Mouse (Mus musculus) C2C12 (cell line): ENCODE measurements at regions not wholly inside any gene's neighbourhood (a gene's known extent, or its start where the extent isn't known, plus 50 kb on each side); places are given as distances from the start of the nearest gene placed in this dataset.

Experiments
- H3K27me3 ChIP-seq: one replicate; pipeline ENCODE4 v1.6.1; 2011; ENCODE audit not compliant: control insufficient read depth, insufficient read depth, insufficient read length
- H3K36me3 ChIP-seq: one replicate; pipeline ENCODE4 v1.6.1; 2011; ENCODE audit not compliant: control insufficient read depth, insufficient read depth
- H3K4me3 ChIP-seq: one replicate; pipeline ENCODE4 v1.5.1; 2011; ENCODE audit warnings: mild to moderate bottlenecking, control low read depth; ENCODE audit not compliant: poor library complexity, insufficient read depth, severe bottlenecking
- H3K79me2 ChIP-seq: one replicate; pipeline ENCODE4 v1.6.1; 2011; ENCODE audit not compliant: control insufficient read depth, insufficient read depth
- H3K79me3 ChIP-seq: one replicate; pipeline ENCODE4 v1.6.1; 2011; ENCODE audit warnings: low read depth, control low read depth
- H3ac ChIP-seq: one replicate; pipeline ENCODE3; 2011; ENCODE audit warnings: low read depth; ENCODE audit not compliant: control insufficient read depth, insufficient read length
- CEBPB ChIP-seq: IDR thresholded peaks from one replicate; pipeline ENCODE4 v1.6.1; 2011; ENCODE audit warnings: low read depth, mild to moderate bottlenecking, control low read depth, moderate library complexity
- CTCF ChIP-seq: IDR thresholded peaks from one replicate; pipeline ENCODE4 v1.5.1; 2011; ENCODE audit not compliant: control insufficient read depth, insufficient read depth, insufficient read length
- FOSL1 ChIP-seq: IDR thresholded peaks from one replicate; pipeline ENCODE4 v1.8.0; 2011; ENCODE audit warnings: mild to moderate bottlenecking, low read length; ENCODE audit not compliant: poor library complexity, insufficient read depth, severe bottlenecking
- MAX ChIP-seq: IDR thresholded peaks from one replicate; pipeline ENCODE4 v1.6.1; 2011; ENCODE audit warnings: mild to moderate bottlenecking, control low read depth
- MYOD1 ChIP-seq: IDR thresholded peaks from one replicate; pipeline ENCODE4 v1.6.1; 2011; ENCODE audit warnings: low read depth; ENCODE audit not compliant: control insufficient read depth, insufficient read length
- MYOG ChIP-seq: IDR thresholded peaks from one replicate; pipeline ENCODE4 v1.6.1; 2011; ENCODE audit not compliant: control insufficient read depth, insufficient read length; ENCODE audit errors: extremely low read depth
- USF1 ChIP-seq: IDR thresholded peaks from one replicate; pipeline ENCODE4 v1.6.1; 2011; ENCODE audit warnings: low read depth, mild to moderate bottlenecking, control low read depth, moderate library complexity

- Histone ChIP-seq H3ac (no peak overlapping the region), H3K79me3 (no peaks in the 10 kb centered on the region), H3K36me3 (no peaks in the 10 kb centered on the region), H3K4me3 (no peak overlapping the region), H3K79me2 (no peaks in the 10 kb centered on the region), H3K27me3 (no peaks in the 10 kb centered on the region)
- TF ChIP-seq USF1 (no peak), CTCF (no peak), MAX (no peak), CEBPB (no peak), MYOD1 (no peak), FOSL1 (no peak), MYOG (no peak)
Measured at GRCm38 (mm10) chr4:125358356-125358755, 132.1 kb upstream of the Grik3 start.

GRCm38 (mm10) chr4:125356441-125356840, 134.1 kb upstream of the Grik3 start:
- TF ChIP-seq FOSL1 = no peak
- TF ChIP-seq CEBPB = no peak
- TF ChIP-seq CTCF = no peak
- no peak for TF ChIP-seq MAX
- no peak for TF ChIP-seq MYOG
- TF ChIP-seq MYOD1 = no peak
- TF ChIP-seq USF1 = no peak
- Histone ChIP-seq H3K36me3 (no peaks in the 10 kb centered on the region), H3K4me3 (no peak overlapping the region), H3ac (no peak overlapping the region), H3K79me3 (no peaks in the 10 kb centered on the region), H3K27me3 (no peaks in the 10 kb centered on the region), H3K79me2 (no peaks in the 10 kb centered on the region)

DNA sequence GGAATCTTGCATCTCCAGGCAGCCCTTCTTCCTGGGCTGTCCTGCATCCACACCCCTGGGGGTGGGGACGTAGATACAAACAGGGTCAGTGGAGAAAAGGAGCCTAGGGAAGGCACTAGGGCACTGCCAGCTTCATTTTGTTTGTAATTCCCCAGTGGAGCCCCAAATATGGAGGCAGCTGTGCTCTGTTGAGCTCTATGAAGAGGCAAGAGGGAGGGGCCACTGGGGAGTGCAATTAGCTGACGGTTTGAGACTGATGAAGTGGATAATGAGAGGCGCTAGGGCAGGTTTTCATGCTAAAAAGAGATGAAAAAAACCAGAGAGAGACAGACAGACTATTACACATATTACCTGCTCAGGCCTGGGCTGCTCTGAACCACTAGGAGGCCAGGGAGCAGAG, 135.8 kb upstream of the Grik3 start:
- Histone ChIP-seq H3K4me3 (no peak overlapping the region), H3K27me3 (no peaks in the 10 kb centered on the region), H3K79me2 (no peaks in the 10 kb centered on the region), H3K79me3 (no peaks in the 10 kb centered on the region), H3ac (no peak overlapping the region), H3K36me3 (no peaks in the 10 kb centered on the region)
- TF ChIP-seq CTCF (no peak), CEBPB (no peak)

DNA sequence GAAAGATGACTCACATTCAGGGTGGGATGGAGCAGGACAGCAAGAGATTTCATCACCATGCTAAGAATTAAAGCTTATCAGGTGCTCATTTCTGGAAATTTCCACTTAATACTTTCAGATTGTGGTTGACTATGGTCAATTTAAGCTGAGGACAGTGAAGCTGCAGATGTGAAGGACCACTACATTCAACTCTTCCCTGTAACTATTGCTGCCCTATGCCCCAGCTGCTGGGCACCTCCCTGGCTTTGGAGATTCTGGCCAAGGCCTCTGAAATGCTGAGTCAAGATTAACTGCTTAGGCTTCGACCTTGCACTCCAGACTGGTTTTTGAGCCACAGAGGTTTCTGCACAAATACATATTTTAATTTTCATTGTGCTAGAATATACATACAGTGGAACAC, 140.4 kb upstream of the Grik3 start:
- H3ac ChIP-seq = no peak overlapping the region
- no peaks in the 10 kb centered on the region for H3K27me3 ChIP-seq
- H3K36me3 ChIP-seq = no peaks in the 10 kb centered on the region
- TF ChIP-seq CEBPB = no peak
- no peak for TF ChIP-seq FOSL1
- no peak for TF ChIP-seq CTCF
- no peak for TF ChIP-seq MAX
- TF ChIP-seq USF1 = no peak
- no peak for TF ChIP-seq MYOG
- TF ChIP-seq MYOD1 = no peak
- H3K79me3 ChIP-seq = no peaks in the 10 kb centered on the region
- no peak overlapping the region for H3K4me3 ChIP-seq
- H3K79me2 ChIP-seq = no peaks in the 10 kb centered on the region

DNA sequence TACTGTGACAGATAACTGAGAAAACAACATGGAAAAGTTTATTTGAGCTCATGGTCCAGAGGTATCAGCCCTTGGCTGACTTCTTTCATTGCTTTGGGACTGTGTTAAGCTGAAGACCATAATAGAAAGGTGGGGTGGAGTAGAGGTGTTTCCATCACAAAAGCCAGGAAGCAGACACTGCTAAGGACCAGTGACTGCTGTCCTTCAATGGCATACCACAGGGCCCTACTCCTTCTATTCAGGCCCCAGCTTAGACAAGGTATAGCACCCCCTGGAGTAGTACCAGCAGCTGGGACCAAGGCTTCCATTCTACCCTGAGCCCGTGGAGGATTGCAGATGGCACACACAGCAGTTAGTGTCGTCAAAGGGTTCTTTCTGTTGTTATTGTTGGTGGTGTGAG, 151.4 kb upstream of the Grik3 start:
- H3K36me3 ChIP-seq = no peaks in the 10 kb centered on the region
- TF ChIP-seq CTCF = no peak
- no peak for TF ChIP-seq USF1
- no peak for TF ChIP-seq MYOG
- TF ChIP-seq FOSL1 = no peak
- no peak for TF ChIP-seq MYOD1
- TF ChIP-seq CEBPB = no peak
- TF ChIP-seq MAX = no peak
- H3K79me3 ChIP-seq = no peaks in the 10 kb centered on the region
- no peaks in the 10 kb centered on the region for H3K79me2 ChIP-seq
- no peak overlapping the region for H3K4me3 ChIP-seq
- no peaks in the 10 kb centered on the region for H3K27me3 ChIP-seq
- H3ac ChIP-seq = no peak overlapping the region

DNA sequence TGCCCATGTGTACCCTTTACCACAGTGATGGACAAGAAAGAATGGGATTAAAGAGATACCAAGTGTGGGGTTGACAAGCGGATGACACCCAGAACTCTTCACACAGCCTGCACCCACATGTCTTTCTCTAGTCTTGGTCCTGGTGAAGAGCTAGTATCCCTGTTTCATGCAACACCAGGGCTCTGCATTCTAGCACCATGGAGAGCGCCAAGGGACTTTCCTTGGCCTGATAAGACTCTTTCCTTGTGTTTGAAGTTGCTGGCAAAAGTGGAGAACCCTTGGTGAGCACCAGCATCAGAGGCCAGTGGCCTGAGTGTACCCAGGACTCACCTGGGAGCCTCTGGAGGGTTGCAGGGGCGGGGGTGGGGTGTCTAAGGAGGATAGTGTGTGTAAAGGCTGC, 161.7 kb upstream of the Grik3 start:
- H3K27me3 ChIP-seq = peaks cover 3% of the 10 kb centered on the region

More for the DNA sequence above, 161.7 kb upstream of the Grik3 start:
- no peaks in the 10 kb centered on the region for H3K36me3 ChIP-seq
- no peaks in the 10 kb centered on the region for H3K79me3 ChIP-seq
- H3K79me2 ChIP-seq = no peaks in the 10 kb centered on the region
- H3K4me3 ChIP-seq = no peak overlapping the region
- TF ChIP-seq CTCF (no peak), CEBPB (no peak), MYOG (no peak), MAX (no peak), MYOD1 (no peak), USF1 (no peak), FOSL1 (no peak)
- no peak overlapping the region for H3ac ChIP-seq
